Mouse (Mus musculus): ENCODE data around the gene Mdm2.
"Not testable (repeated sequence)": the region's sequence is repeated elsewhere in the genome, so short reads cannot be mapped to it uniquely, and the experiment has no call there.

GRCm38 (mm10) chr10:117715654-117716053 lies 5.1 kb upstream of the Mdm2 start:
- TF ChIP-seq CTCF, POLR2A (IDR thresholded peaks at IDR 0.05; ENCODE audit: extremely low read depth, insufficient read depth, low read length): not testable (repeated sequence)
